Mouse (Mus musculus) lung, adult 2 months (tissue): ENCODE data around the gene Ppm1h. TPM values are rescaled to one million over a fixed set of nuclear protein-coding genes. Genes with fewer than 3 reads are reported as not detected.

Experiments used
- DNase-seq: peaks from one replicate; pipeline ENCODE4 v3.0.0; 2022
- H3K4me1 ChIP-seq: fragments of 200-500 bp; 2 replicates; pipeline ENCODE4 v1.6.1; 2011; ENCODE audit warnings: low read length; ENCODE audit not compliant: control insufficient read depth, insufficient read depth
- H3K4me3 ChIP-seq: fragments of 200-500 bp; replicated peaks from 2 replicates; pipeline ENCODE3; 2011; ENCODE audit warnings: low read depth, mild to moderate bottlenecking, control low read depth, low read length; ENCODE audit errors: extremely low read depth
- CTCF ChIP-seq: fragments of 200-500 bp; IDR thresholded peaks from 2 replicates; pipeline ENCODE4 v1.5.1; 2011; ENCODE audit warnings: mild to moderate bottlenecking, low read length, control low read depth; ENCODE audit not compliant: insufficient read depth
- POLR2A ChIP-seq: fragments of 200-500 bp; IDR thresholded peaks from 2 replicates; pipeline ENCODE4 v1.6.1; 2011; ENCODE audit warnings: low read depth, mild to moderate bottlenecking, control low read depth, low read length, borderline replicate concordance; ENCODE audit errors: extremely low read depth
- WGBS: fragments of 180-500 bp; shearing (Covaris S2); methylation state at CpG from one replicate; pipeline ENCODE4 v1.1.7; 2018; 5-methylcytosine and 5-hydroxymethylcytosine counted together
- polyA plus RNA-seq: library from polyadenylated mRNA; depleted of rRNA; stranded (reverse); fragments of >200 nt; gene quantifications from 2 replicates; pipeline ENCODE4 v1.2.3, GENCODE M21; 2012; rRNA removed

The Ppm1h gene
- polyA plus RNA-seq, 1 experiment: 9.2 TPM

- no peak overlapping the region for H3K4me3 ChIP-seq
- peaks cover 8% of the 10 kb centered on the region for H3K4me1 ChIP-seq
- 81% methylated on average over 17 of the region's 17 CpGs for WGBS
- no peak for TF ChIP-seq CTCF
- no peak for TF ChIP-seq POLR2A
- DNase-seq: no peak
Measured at GRCm38 (mm10) chr10:122994402-122995107, 316.0 kb downstream of the Ppm1h start.

Other genes starting within 250 kb of the Ppm1h start
- 1.7 and 2.3 TPM in 2 replicates for gene Avpr1a, start 230.3 kb upstream of the Ppm1h start, polyA plus RNA-seq